Mouse (Mus musculus) embryonic facial prominence, embryonic 12.5 days (tissue): ENCODE results near the gene Hjurp. TPM values are rescaled to one million over a fixed set of nuclear protein-coding genes. Genes with fewer than 3 reads are reported as not detected.

Experiments
- ATAC-seq: fragments of 200-750 bp; cut with Nextera tagmentation; 2 replicates; pipeline ENCODE4 v1.8.0; 2017; ENCODE audit not compliant: insufficient number of reproducible peaks, insufficient read depth, low FRiP score, low TSS enrichment
- H3K27ac ChIP-seq: fragments of 300-500 bp; sonication (generic); 2 replicates; pipeline ENCODE4 v1.5.1; 2016; ENCODE audit warnings: mild to moderate bottlenecking
- H3K27me3 ChIP-seq: fragments of 300-500 bp; sonication (generic); 2 replicates; pipeline ENCODE4 v1.6.1; 2016; ENCODE audit warnings: mild to moderate bottlenecking, moderate library complexity
- H3K36me3 ChIP-seq: fragments of 300-500 bp; sonication (generic); 2 replicates; pipeline ENCODE4 v1.6.1; 2016; ENCODE audit warnings: mild to moderate bottlenecking
- H3K4me1 ChIP-seq: fragments of 300-500 bp; sonication (generic); 2 replicates; pipeline ENCODE4 v1.6.1; 2016
- H3K4me2 ChIP-seq: fragments of 300-500 bp; sonication (generic); replicated peaks from 2 replicates; pipeline ENCODE4 v1.6.1; 2016; ENCODE audit warnings: mild to moderate bottlenecking, moderate library complexity
- H3K4me3 ChIP-seq: fragments of 300-500 bp; sonication (generic); 2 replicates; pipeline ENCODE4 v1.5.1; 2016; ENCODE audit warnings: mild to moderate bottlenecking
- H3K9ac ChIP-seq: fragments of 300-500 bp; sonication (generic); 2 replicates; pipeline ENCODE4 v1.6.1; 2016; ENCODE audit warnings: mild to moderate bottlenecking, moderate library complexity
- H3K9me3 ChIP-seq: fragments of 300-500 bp; sonication (generic); 2 replicates; pipeline ENCODE4 v1.6.1; 2016; ENCODE audit warnings: mild to moderate bottlenecking, moderate library complexity
- WGBS: fragments of 180-500 bp; shearing (Covaris S2); methylation state at CpG from one replicate; pipeline ENCODE4 v1.1.7; 2016; 5-methylcytosine and 5-hydroxymethylcytosine counted together
- polyA plus RNA-seq: library from polyadenylated mRNA; unstranded; fragments of >200 nt; fragmentation: Nextera tagmentation; extraction: Ambion mirVana; gene quantifications from 2 replicates; pipeline ENCODE4 v1.2.1, GENCODE M21; 2016

Hjurp gene
- polyA plus RNA-seq, 1 experiment from 2014 or later: 234 TPM

DNA sequence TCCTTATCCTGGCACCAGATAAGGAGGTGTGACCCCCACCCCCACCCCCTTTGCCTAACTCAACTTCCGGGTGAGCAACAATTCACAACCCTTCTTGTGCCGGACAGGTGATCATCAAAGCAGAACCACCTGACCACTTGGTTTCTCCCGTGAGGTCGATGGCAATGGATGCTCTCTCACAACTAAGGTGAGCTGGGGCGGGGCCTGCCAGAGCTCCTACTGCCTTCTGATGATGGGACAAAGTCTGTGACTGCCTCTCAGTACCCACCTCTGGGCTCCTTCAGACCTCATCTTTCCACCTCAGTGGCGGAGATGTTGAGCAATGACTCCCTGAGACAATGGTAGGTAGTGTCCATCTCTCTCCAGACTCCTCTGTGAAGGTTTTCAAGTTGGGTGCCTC lies 31.6 kb downstream of the Hjurp start:
- no peak for ATAC-seq
- no peaks in the 10 kb centered on the region for H3K36me3 ChIP-seq
- WGBS: 75% methylated on average over 6 of the region's 6 CpGs

DNA sequence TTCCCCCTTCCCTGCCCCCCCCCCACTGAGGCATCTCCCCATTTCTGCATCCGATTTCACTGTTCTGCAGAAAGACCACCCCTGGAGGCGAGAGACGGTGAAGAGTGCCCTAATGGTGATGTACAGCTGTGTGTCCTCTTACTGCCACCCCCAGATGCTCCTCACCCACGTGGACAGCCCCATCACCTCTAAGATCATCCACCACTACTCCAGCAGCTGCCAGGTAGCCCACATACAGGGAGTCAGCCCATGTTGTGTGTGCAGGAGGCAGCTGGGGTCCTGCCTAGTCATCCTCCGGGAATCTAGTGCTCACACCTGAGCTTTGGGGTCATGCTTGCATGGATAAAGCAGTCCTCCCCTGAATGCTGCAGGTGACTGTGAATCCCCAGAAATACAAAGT lies 33.6 kb downstream of the Hjurp start:
- H3K4me2 ChIP-seq: no peak overlapping the region
- no peak for ATAC-seq
- no peaks in the 10 kb centered on the region for H3K36me3 ChIP-seq
- no peak overlapping the region for H3K27ac ChIP-seq
- no peak overlapping the region for H3K4me3 ChIP-seq
- H3K9ac ChIP-seq: no peak overlapping the region
- peaks cover 88% of the 10 kb centered on the region for H3K9me3 ChIP-seq
- H3K4me1 ChIP-seq: no peaks in the 10 kb centered on the region
- WGBS: 63% methylated on average over 5 of the region's 5 CpGs
- H3K27me3 ChIP-seq: no peaks in the 10 kb centered on the region

More for the DNA sequence above, 31.6 kb downstream of the Hjurp start:
- H3K4me2 ChIP-seq: no peak overlapping the region
- peaks cover 88% of the 10 kb centered on the region for H3K9me3 ChIP-seq
- H3K4me3 ChIP-seq: no peak overlapping the region
- H3K9ac ChIP-seq: no peak overlapping the region
- H3K27me3 ChIP-seq: no peaks in the 10 kb centered on the region
- no peak overlapping the region for H3K27ac ChIP-seq
- H3K4me1 ChIP-seq: no peaks in the 10 kb centered on the region

DNA sequence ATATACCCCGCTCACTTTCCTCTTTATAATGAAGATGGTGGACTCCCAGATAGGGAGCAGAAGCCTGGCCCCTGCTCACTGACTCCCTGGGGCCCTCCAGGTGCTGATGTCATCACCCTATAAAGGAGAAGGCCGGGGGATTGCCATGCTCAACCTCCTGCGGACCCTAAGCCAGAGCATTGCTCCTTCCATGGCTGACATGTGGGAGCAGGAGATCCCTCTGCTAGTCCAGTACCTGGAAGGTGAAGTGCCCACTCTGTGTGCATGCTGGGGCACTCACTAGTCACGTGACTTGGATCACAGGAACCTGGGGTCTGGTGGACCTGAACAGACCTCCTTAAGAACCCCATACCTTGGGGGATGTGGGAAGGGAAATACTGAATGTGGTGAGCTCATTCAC lies 36.9 kb downstream of the Hjurp start:
- H3K36me3 ChIP-seq: no peaks in the 10 kb centered on the region
- no peaks in the 10 kb centered on the region for H3K27me3 ChIP-seq
- 70% methylated on average over 4 of the region's 4 CpGs for WGBS
- no peaks in the 10 kb centered on the region for H3K4me1 ChIP-seq
- H3K9ac ChIP-seq: no peak overlapping the region
- H3K4me2 ChIP-seq: no peak overlapping the region
- H3K9me3 ChIP-seq: peaks cover 88% of the 10 kb centered on the region
- no peak overlapping the region for H3K4me3 ChIP-seq
- ATAC-seq: no peak
- no peak overlapping the region for H3K27ac ChIP-seq

DNA sequence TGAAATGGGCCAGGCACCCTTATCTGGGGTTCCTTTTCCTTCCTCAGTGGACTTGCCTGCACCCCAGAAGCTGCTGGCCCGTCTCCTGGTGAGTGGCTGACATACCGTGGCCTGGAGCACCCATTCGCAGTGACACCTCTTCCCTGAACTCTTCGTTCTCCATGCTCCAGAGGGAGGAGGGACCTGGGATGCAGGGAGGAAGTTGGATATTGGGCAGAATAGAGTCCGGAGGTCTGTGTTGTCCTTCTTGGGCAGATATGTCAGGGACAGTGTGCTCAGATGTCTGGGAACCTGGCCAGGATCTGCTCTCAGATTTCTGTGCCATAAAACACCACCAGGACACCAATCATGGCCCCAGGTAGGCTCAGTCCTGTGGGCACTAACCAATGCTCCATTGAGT lies 37.4 kb downstream of the Hjurp start:
- WGBS: 73% methylated on average over 5 of the region's 5 CpGs
- H3K27me3 ChIP-seq: no peaks in the 10 kb centered on the region
- no peak for ATAC-seq
- no peaks in the 10 kb centered on the region for H3K4me1 ChIP-seq
- H3K36me3 ChIP-seq: no peaks in the 10 kb centered on the region
- no peak overlapping the region for H3K9ac ChIP-seq
- H3K9me3 ChIP-seq: peaks cover 88% of the 10 kb centered on the region
- H3K4me3 ChIP-seq: no peak overlapping the region
- H3K27ac ChIP-seq: no peak overlapping the region
- no peak overlapping the region for H3K4me2 ChIP-seq

DNA sequence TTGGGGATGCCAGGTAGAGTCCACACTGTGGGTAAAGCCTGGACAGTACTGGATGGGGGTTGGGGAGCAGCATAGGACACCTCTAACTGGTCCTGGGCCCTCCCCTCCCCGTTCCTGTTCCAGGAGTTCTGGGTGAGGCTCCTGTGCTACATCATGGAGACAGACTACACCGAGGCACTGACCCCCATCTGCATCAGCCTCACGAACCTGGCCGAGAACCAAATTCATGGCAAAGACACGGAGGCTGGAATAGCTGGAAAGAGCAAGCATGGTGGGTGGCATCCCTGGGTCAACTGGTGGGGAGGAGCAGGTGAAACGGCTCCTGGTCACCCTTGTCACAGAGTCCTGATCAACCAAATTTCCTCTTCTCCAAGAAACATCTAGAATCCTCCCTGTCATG lies 38.7 kb downstream of the Hjurp start:
- H3K4me3 ChIP-seq: no peak overlapping the region
- 78% methylated on average over 6 of the region's 6 CpGs for WGBS
- H3K27ac ChIP-seq: no peak overlapping the region
- peaks cover 88% of the 10 kb centered on the region for H3K9me3 ChIP-seq
- no peak overlapping the region for H3K9ac ChIP-seq
- no peak overlapping the region for H3K4me2 ChIP-seq
- no peaks in the 10 kb centered on the region for H3K36me3 ChIP-seq
- no peaks in the 10 kb centered on the region for H3K4me1 ChIP-seq
- H3K27me3 ChIP-seq: no peaks in the 10 kb centered on the region
- peak; percentile 23; the same call in 1 of the 2 replicates for ATAC-seq

DNA sequence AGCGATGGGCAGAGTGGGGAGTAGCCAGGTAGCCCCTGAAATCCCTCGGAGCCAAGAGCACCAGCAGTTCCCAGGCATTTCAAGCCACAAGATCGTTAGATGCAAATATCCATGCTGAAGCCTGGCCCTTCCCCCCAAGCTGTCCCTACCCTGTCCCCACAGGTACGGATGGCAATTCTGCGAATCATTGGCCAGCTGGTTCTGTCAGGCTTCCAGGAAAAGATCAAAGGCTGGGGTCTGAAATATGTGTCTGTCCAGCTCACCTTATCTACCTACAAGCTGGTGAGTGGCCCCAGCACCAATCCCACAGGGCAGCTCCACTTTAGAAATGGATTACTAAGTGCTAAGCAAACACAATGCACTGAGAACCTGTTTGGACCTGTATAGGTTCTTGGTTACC lies 40.1 kb downstream of the Hjurp start:
- ATAC-seq: no peak
- Histone ChIP-seq H3K4me1 (no peaks in the 10 kb centered on the region), H3K4me3 (no peak overlapping the region), H3K9me3 (peaks cover 90% of the 10 kb centered on the region), H3K4me2 (no peak overlapping the region), H3K9ac (no peak overlapping the region), H3K27ac (no peak overlapping the region), H3K36me3 (no peaks in the 10 kb centered on the region), H3K27me3 (no peaks in the 10 kb centered on the region)
- WGBS: 81% methylated on average over 5 of the region's 5 CpGs

DNA sequence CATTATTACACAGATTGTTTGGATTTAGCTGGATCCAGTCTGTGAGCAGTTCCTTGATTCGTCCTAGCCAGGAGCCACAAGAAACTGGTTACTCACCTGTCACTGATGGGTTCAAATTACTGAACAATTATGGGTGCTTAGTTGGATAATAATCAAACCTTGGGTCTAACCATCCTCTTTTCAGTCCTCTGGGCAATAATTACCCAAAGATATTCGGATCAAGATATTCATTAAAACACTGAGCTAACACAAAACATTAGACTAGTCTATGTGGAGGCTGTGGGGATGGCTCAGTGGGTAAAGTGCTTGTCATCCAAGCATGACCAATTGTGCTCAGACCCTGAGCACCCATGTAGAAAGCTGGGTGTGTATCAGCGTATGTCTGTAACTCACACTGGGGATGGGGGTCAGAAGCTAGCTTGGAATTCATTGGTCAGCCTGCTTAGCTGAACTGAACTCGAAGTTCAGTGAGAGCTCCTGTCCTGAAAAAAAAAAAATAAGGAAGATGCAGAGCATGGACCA lies 41.5 kb downstream of the Hjurp start:
- no peaks in the 10 kb centered on the region for H3K36me3 ChIP-seq
- 62% methylated on average over 4 of the region's 4 CpGs for WGBS

DNA sequence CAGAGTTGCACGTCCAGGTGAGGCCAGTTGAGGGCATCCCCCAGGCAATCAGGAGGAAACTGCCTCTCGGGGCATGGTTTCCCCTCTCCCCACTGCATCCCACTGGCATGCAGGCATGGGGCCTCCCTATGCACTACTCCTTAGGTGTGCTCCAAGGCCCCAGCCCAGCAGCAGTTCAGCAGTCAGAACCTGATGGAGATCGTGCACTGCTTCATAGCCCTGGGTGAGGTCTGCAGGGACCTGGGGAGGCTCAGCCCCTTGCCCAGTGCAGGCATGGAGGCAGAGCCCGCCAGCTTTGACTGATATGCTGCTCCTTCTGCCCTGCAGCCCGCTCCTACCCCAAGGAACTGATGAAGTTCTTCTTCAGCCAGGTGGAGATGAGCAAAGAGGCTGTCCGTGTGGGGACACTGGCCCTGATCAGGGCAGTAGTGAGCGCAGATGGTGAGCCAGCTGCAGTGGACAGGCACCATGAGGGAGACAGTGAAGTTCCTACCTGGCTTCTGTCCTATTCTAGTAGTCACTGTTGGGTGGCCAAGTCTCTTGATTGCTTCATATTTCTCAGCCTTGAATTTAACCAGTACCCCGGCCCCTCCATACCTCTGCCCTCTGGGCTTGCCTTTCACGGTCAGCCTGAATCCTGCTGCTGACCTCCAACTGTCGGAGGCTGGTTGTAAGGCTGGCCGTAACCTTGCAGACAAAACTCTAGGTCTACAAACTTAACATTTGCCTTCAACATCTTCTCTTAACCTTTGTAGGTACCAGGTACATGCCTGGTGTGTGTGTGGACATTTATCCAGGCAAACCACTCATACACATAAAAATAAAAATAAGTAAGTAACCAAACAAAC lies 42.2 kb downstream of the Hjurp start:
- H3K27me3 ChIP-seq: no peaks in the 10 kb centered on the region
- 0 out of 2 replicates have a peak, but pooled peaks have one; percentile 4 for ATAC-seq
- 62% methylated on average over 11 of the region's 11 CpGs for WGBS

More for the DNA sequence above, 41.5 kb downstream of the Hjurp start:
- peaks cover 97% of the 10 kb centered on the region for H3K9me3 ChIP-seq
- no peaks in the 10 kb centered on the region for H3K27me3 ChIP-seq
- ATAC-seq: no peak
- H3K4me3 ChIP-seq: no peak overlapping the region
- no peak overlapping the region for H3K27ac ChIP-seq
- no peaks in the 10 kb centered on the region for H3K4me1 ChIP-seq
- H3K4me2 ChIP-seq: no peak overlapping the region
- H3K9ac ChIP-seq: no peak overlapping the region

DNA sequence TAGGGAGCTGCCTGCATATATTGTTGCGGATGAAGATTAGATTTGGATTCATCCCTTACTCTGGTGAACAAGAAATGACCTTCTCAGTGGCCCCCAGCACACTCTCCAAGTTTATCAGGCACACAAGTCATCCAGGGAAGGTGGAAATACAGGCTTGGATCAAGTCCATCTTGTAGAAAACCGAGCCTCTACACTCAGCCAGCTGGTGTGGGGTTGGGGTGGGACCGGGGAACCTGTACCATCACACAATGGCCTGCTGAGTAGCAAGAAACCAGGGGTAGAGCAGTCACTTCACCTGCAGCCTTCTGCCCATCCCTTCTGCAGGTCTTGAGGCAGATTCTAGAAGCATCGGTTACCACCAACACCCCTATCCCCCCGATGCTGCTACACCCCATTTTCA lies 42.8 kb downstream of the Hjurp start:
- peaks cover 97% of the 10 kb centered on the region for H3K9me3 ChIP-seq
- ATAC-seq: no peak
- H3K27ac ChIP-seq: no peak overlapping the region
- no peaks in the 10 kb centered on the region for H3K36me3 ChIP-seq
- no peak overlapping the region for H3K4me2 ChIP-seq
- H3K4me3 ChIP-seq: no peak overlapping the region
- no peak overlapping the region for H3K9ac ChIP-seq
- no peaks in the 10 kb centered on the region for H3K4me1 ChIP-seq
- WGBS: 46% methylated on average over 5 of the region's 5 CpGs
- H3K27me3 ChIP-seq: no peaks in the 10 kb centered on the region

More for the DNA sequence above, 42.2 kb downstream of the Hjurp start:
- no peaks in the 10 kb centered on the region for H3K4me1 ChIP-seq
- no peaks in the 10 kb centered on the region for H3K36me3 ChIP-seq
- H3K27ac ChIP-seq: no peak overlapping the region
- H3K9me3 ChIP-seq: peaks cover 97% of the 10 kb centered on the region
- H3K4me2 ChIP-seq: no peak overlapping the region
- no peak overlapping the region for H3K4me3 ChIP-seq
- no peak overlapping the region for H3K9ac ChIP-seq

DNA sequence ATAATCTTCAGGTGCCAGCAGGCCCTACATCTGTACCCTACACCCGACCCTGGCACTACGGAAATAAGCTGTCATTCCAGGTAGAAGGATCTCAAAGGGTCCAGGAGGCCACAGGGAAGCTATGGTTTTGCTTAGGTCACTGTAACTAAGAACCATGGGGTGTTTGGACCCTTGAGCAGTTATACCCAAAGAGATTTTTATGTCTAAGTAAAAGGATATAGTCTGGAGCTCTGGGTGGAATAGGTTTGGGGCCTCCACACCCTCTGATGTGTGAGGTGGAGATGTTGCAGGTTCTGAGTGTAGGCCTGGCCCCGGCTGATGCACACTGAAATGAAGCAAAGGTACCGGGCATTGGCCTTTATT lies 43.2 kb downstream of the Hjurp start:
- Histone ChIP-seq H3K27ac (no peak overlapping the region), H3K9me3 (peaks cover 97% of the 10 kb centered on the region), H3K4me2 (no peak overlapping the region), H3K27me3 (no peaks in the 10 kb centered on the region), H3K4me1 (no peaks in the 10 kb centered on the region), H3K9ac (no peak overlapping the region), H3K4me3 (no peak overlapping the region), H3K36me3 (no peaks in the 10 kb centered on the region)
- 66% methylated on average over 4 of the region's 4 CpGs for WGBS
- no peak for ATAC-seq

DNA sequence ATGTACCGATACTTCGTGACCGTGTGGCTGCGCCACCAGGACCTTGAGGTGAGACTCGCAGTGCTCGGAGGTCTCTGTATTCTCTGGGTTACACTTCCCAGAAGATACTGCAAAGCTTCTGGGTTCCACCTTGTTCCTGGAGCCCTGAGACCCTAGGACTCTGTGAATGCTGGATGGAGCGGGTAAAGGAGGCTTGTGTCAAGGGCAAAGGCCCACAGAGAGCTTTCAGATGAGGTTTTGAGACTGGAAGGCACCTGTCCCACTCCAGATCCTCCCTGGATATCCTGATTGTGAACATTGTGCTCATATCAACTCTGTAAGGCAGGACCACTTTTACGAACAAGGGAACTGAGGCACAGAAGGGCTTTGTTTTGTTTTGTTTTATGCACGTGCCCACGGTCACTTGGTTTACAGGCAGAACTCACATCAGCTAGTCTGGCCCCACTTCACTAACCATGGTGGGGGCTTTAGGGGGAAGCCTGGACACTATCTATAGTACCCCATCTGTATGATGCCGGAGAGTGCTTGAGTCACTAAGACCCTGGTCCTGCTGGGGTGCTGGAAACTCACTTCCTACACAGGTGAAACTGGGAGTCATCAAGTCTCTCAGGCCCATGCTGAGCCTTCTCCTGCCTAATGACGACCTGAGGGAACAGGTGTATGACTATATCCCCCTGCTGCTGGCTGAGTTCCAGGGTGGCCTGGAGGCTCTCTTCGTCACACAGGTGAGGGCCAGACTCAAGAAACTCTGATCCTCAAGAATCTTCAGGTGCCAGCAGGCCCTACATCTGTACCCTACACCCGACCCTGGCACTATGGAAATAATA lies 43.8 kb downstream of the Hjurp start:
- H3K9ac ChIP-seq: no peak overlapping the region
- no peak overlapping the region for H3K4me3 ChIP-seq
- no peak for ATAC-seq
- H3K4me2 ChIP-seq: no peak overlapping the region
- WGBS: 68% methylated on average over 14 of the region's 14 CpGs
- no peaks in the 10 kb centered on the region for H3K4me1 ChIP-seq
- H3K27me3 ChIP-seq: no peaks in the 10 kb centered on the region
- no peaks in the 10 kb centered on the region for H3K36me3 ChIP-seq
- peaks cover 97% of the 10 kb centered on the region for H3K9me3 ChIP-seq
- H3K27ac ChIP-seq: no peak overlapping the region
